Mouse (Mus musculus) CH12.LX (cell line): ENCODE measurements around the gene Llgl1. TPM values are rescaled to one million over a fixed set of nuclear protein-coding genes. Genes with fewer than 3 reads are reported as not detected.

Source experiments
- DNase-seq: peaks from one replicate; pipeline ENCODE4 v3.0.0-alpha.2; 2013; ENCODE audit errors: extremely low read depth
- H3K27ac ChIP-seq: 2 replicates; pipeline ENCODE4 v1.5.1; 2012; ENCODE audit warnings: low read depth, mild to moderate bottlenecking, control low read depth, moderate library complexity; ENCODE audit not compliant: insufficient read depth
- H3K27me3 ChIP-seq: replicated peaks from 2 replicates; pipeline ENCODE3; 2012; ENCODE audit warnings: inconsistent platforms
- H3K36me3 ChIP-seq, 2 experiments: replicated peaks in 1 of 2; 2 replicates each; pipeline versions ENCODE3 to v1.6.1; 2012; ENCODE audit warnings: inconsistent platforms in 1 of 2, low read length in 1 of 2, mild to moderate bottlenecking in 1 of 2, mixed read lengths in 1 of 2, moderate library complexity in 1 of 2; ENCODE audit not compliant: control insufficient read depth in 1 of 2, insufficient read depth in 1 of 2
- H3K4me1 ChIP-seq, 2 experiments: 2 replicates each; pipeline ENCODE4 v1.6.1; 2012; ENCODE audit warnings: inconsistent platforms in 1 of 2, moderate library complexity in 1 of 2; ENCODE audit not compliant: insufficient read depth in 2 of 2, control insufficient read depth in 1 of 2
- H3K4me2 ChIP-seq: 2 replicates; pipeline ENCODE4 v1.6.1; 2012; ENCODE audit warnings: low read depth, mild to moderate bottlenecking, control low read depth; ENCODE audit not compliant: poor library complexity, insufficient read depth, severe bottlenecking
- H3K4me3 ChIP-seq, 3 experiments: fragments of 150-350 bp in 1 of 3; sonication (generic) in 1 of 3; replicated peaks in 1 of 3; 2 replicates each; pipeline versions ENCODE3 to v1.5.1; 2011 to 2012; ENCODE audit warnings: low read depth in 2 of 3, low read length in 2 of 3, mild to moderate bottlenecking in 2 of 3, moderate library complexity in 2 of 3, control low read depth in 1 of 3, improper control_type of control experiment in 1 of 3, inconsistent platforms in 1 of 3, mixed read lengths in 1 of 3; ENCODE audit not compliant: poor library complexity in 1 of 3
- H3K79me2 ChIP-seq: replicated peaks from 2 replicates; pipeline ENCODE4 v1.6.1; 2012; ENCODE audit warnings: mild to moderate bottlenecking, moderate library complexity; ENCODE audit not compliant: control insufficient read depth, poor library complexity, insufficient read depth, severe bottlenecking; ENCODE audit errors: extremely low read depth
- H3K9ac ChIP-seq: 2 replicates; pipeline ENCODE4 v1.6.1; 2012; ENCODE audit warnings: low read depth, mild to moderate bottlenecking, control low read depth, moderate library complexity; ENCODE audit not compliant: insufficient read depth
- H3K9me3 ChIP-seq: replicated peaks from 2 replicates; pipeline ENCODE3; 2012; ENCODE audit warnings: low read length, inconsistent platforms, mixed read lengths
- CHD2 ChIP-seq: IDR thresholded peaks from 2 replicates; pipeline ENCODE4 v1.6.1; 2011; ENCODE audit warnings: low read length, improper control_type of control experiment
- CTCF ChIP-seq, 2 experiments: IDR thresholded peaks in 1 of 2; conservative IDR thresholded peaks in 1 of 2; 2 replicates each; pipeline ENCODE4 v1.5.1; 2011 to 2012; ENCODE audit warnings: low read depth in 2 of 2, low read length in 2 of 2, improper control_type of control experiment in 1 of 2, inconsistent platforms in 1 of 2, mild to moderate bottlenecking in 1 of 2, moderate library complexity in 1 of 2
- ETS1 ChIP-seq: conservative IDR thresholded peaks from 2 replicates; pipeline ENCODE4 v1.6.1; 2012; ENCODE audit warnings: low read depth, mild to moderate bottlenecking, inconsistent platforms, low read length, improper control_type of control experiment, moderate library complexity
- MAX ChIP-seq: IDR thresholded peaks from 2 replicates; pipeline ENCODE4 v1.6.1; 2011; ENCODE audit warnings: low read length, improper control_type of control experiment
- MAZ ChIP-seq: IDR thresholded peaks from 2 replicates; pipeline ENCODE4 v1.6.1; 2012; ENCODE audit warnings: low read depth, mild to moderate bottlenecking, inconsistent platforms, low read length, improper control_type of control experiment, moderate library complexity
- MXI1 ChIP-seq: IDR thresholded peaks from 2 replicates; pipeline ENCODE4 v1.6.1; 2011; ENCODE audit warnings: mild to moderate bottlenecking, low read depth, low read length, improper control_type of control experiment
- MYC ChIP-seq: IDR thresholded peaks from 2 replicates; pipeline ENCODE4 v1.6.1; 2011; ENCODE audit warnings: low read depth, mild to moderate bottlenecking, improper control_type of control experiment, low read length
- POLR2A ChIP-seq: IDR thresholded peaks from 2 replicates; pipeline ENCODE4 v1.6.1; 2011; ENCODE audit warnings: low read depth, mild to moderate bottlenecking, improper control_type of control experiment, low read length
- RAD21 ChIP-seq: IDR thresholded peaks from 2 replicates; pipeline ENCODE4 v1.6.1; 2011; ENCODE audit warnings: low read depth, mild to moderate bottlenecking, low read length, improper control_type of control experiment, moderate library complexity
- RCOR1 ChIP-seq: conservative IDR thresholded peaks from 2 replicates; pipeline ENCODE4 v1.6.1; 2012; ENCODE audit warnings: low read depth, mild to moderate bottlenecking, inconsistent platforms, low read length, improper control_type of control experiment
- SMC3 ChIP-seq: IDR thresholded peaks from 2 replicates; pipeline ENCODE4 v1.6.1; 2011; ENCODE audit warnings: low read depth, low read length, improper control_type of control experiment
- ZNF384 ChIP-seq: IDR thresholded peaks from 2 replicates; pipeline ENCODE4 v1.6.1; 2012; ENCODE audit warnings: low read depth, low read length, improper control_type of control experiment, inconsistent platforms
- dilution Hi-C: fragments of 300-500 bp; cut with MboI; formaldehyde crosslinking; loops from 2 replicates; pipeline ENCODE4 v1.14.3; 2020; ENCODE audit warnings: low sequenced_read_pairs; ENCODE audit not compliant: extremely low pct_unique_long_range_greater_than_20kb, extremely low pct_ligation_motif_present
- in situ Hi-C: fragments of 300-500 bp; cut with MboI; formaldehyde crosslinking; loops from 3 replicates; pipeline ENCODE4 v1.14.3; 2019; ENCODE audit warnings: low sequenced_read_pairs, low pct_ligation_motif_present, low pct_unique_long_range_greater_than_20kb, mixed read lengths
- polyA plus RNA-seq: library from polyadenylated mRNA; unstranded; fragments of >175 nt; gene quantifications from 2 replicates; pipeline ENCODE4 v1.2.1, GENCODE M21; 2012; ENCODE audit warnings: low read depth; ENCODE audit not compliant: insufficient read length
- total RNA-seq, 2 experiments: library from RNA; depleted of rRNA; stranded (reverse); fragments of 300-350 nt in 1 of 2; fragments of >200 nt in 1 of 2; gene quantifications; 2 replicates each; pipeline ENCODE4 v1.2.3; 2012 to 2014

Llgl1 gene
- total and polyA plus RNA-seq, 3 experiments = 7.5 to 11.1 (median 9.8) TPM

GRCm38 (mm10) chr11:60697561-60697960 is 2.0 kb upstream of the Llgl1 start:
- Histone ChIP-seq H3K27ac (no peak overlapping the region), H3K9ac (no peak overlapping the region), H3K27me3 (peaks cover 22% of the 10 kb centered on the region), H3K4me1 (peaks cover 9 to 29% of the 10 kb centered on the region in 2 experiments), H3K9me3 (no peaks in the 10 kb centered on the region), H3K36me3 (no peaks in the 10 kb centered on the region), H3K4me2 (no peak overlapping the region), H3K4me3 (no peak overlapping the region), H3K79me2 (no peaks in the 10 kb centered on the region)
- in situ Hi-C loops (no loop called here), dilution Hi-C loops (no loop called here)
- peak; percentile 54 to 67; a peak in 3 of 4 replicates for TF ChIP-seq CTCF (conservative IDR thresholded peaks at IDR 0.05 in 1 of 2, IDR thresholded peaks at IDR 0.05 in 1 of 2; ENCODE audit: low read depth in 2 of 2, low read length in 2 of 2)
- 0 out of 2 replicates have a peak, but pooled peaks have one; percentile 8 for TF ChIP-seq MYC
- TF ChIP-seq SMC3 = peak; percentile 57
- peak; percentile 59 for TF ChIP-seq RAD21
- TF ChIP-seq MAZ = no peak
- peak; percentile 73 for TF ChIP-seq ZNF384
- DNase-seq = peak; percentile 43

- peaks cover 20 to 43% of the 10 kb centered on the region in 2 experiments for H3K4me1 ChIP-seq
- dilution Hi-C loops (no loop called here), in situ Hi-C loops (no loop called here)
- DNase-seq = no peak
- peaks cover 14% of the 10 kb centered on the region for H3K27me3 ChIP-seq
- H3K4me3 ChIP-seq = peak overlapping the region; percentile 84 to 94 (median 88)
- no peak overlapping the region for H3K27ac ChIP-seq
- H3K9me3 ChIP-seq = no peaks in the 10 kb centered on the region
- H3K79me2 ChIP-seq = no peaks in the 10 kb centered on the region
- TF ChIP-seq MYC = 0 out of 2 replicates have a peak, but pooled peaks have one; percentile 60
- peak; percentile 52 for TF ChIP-seq MXI1
- TF ChIP-seq CHD2 = no peak
- TF ChIP-seq SMC3 = no peak
- TF ChIP-seq CTCF (conservative IDR thresholded peaks at IDR 0.05 in 1 of 2, IDR thresholded peaks at IDR 0.05 in 1 of 2; ENCODE audit: low read depth in 2 of 2, low read length in 2 of 2) = no peak
- peak; percentile 66; the same call in 1 of the 2 replicates for TF ChIP-seq MAX
- no peak for TF ChIP-seq POLR2A
- TF ChIP-seq RCOR1 = 0 out of 2 replicates have a peak, but pooled peaks have one; percentile 22
- no peak for TF ChIP-seq ETS1
- peaks cover 0 to 5% of the 10 kb centered on the region in 2 experiments for H3K36me3 ChIP-seq
- peak overlapping the region; percentile 93 for H3K9ac ChIP-seq
- H3K4me2 ChIP-seq = peak overlapping the region; percentile 60
These were observed 558 bp upstream of the Llgl1 start for GRCm38 (mm10) chr11:60698806-60699523.
